Mouse (Mus musculus): ENCODE measurements around the gene Syk. TPM values are rescaled to one million over a fixed set of nuclear protein-coding genes. Genes with fewer than 3 reads are reported as not detected.

Gene Syk
- 3.4 and 3.9 TPM in 2 replicates for polyA plus RNA-seq (2015; fragmentation: Nextera tagmentation; extraction: Ambion mirVana)

DNA sequence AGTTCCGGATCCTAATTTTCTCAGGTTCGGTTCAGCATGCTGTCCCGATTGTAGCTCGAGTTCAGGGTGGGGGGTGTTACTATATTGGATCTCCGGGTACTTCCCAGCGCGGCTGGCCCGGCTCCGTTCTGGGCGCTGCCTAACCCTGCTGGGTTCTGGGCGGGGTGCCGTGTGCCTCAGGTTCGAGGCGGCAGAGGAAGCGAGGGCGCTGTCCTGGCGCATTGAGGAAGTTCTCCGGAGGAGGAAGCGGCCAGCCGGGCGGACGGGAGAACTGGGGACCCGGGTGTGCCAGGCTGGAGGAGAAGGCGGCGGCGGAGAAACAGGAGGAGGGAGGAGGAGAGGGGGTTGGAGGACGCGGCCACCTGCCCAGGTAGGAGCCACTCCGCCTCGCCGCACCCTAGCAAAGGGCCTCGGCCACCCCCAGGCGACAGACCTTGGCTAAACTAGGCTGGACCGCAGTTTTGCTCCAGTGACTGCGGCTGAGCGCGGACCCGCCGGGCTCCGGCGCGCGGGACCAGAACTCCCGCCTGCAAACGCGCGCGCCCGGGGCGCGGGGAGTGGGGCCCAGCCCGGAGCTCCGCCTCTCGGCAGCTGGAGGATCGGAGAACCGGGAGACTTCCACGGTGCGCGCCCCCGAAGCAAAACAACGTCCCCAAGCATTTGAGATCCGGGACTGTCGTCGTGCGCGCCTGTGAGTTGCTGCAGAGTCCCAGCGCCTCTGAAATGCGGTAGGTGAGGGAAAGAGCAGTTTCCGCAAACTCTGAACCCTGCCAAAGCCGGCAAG lies at the start of gene Syk:
Syk (plus strand) TSS at position 296 of the 784 bp plus-strand sequence.
- WGBS, result under 1% methylated on average over 68 of the region's 70 CpGs

GRCm38 (mm10) chr13:52533644-52534043 lies 49.3 kb upstream of the Syk start:
- Histone ChIP-seq H3K4me2 (ENCODE audit: low read depth, low read length) (no peak overlapping the region), H3K9ac (ENCODE audit: low read length) (no peak overlapping the region), H3K27me3 (ENCODE audit: control insufficient read depth, insufficient read depth, low read length) (peaks cover 12% of the 10 kb centered on the region), H3K4me1 (ENCODE audit: control insufficient read depth, insufficient read depth, low read length) (peaks cover 5% of the 10 kb centered on the region; the same call in 1 of the 2 replicates), H3K9me3 (replicated peaks; ENCODE audit: control insufficient read depth, low read length) (0 out of 2 replicates have a peak, but pooled peaks cover 4% of the 10 kb centered on the region), H3K4me3 (replicated peaks; ENCODE audit: low read length) (no peak overlapping the region), H3K27ac (ENCODE audit: low read length) (no peak overlapping the region), H3K36me3 (ENCODE audit: control insufficient read depth, insufficient read depth, low read length) (no peaks in the 10 kb centered on the region)
- ATAC-seq (ENCODE audit: insufficient read depth, low FRiP score), result no peak
- 80% methylated on average over 5 of the region's 5 CpGs for WGBS

More for the DNA sequence above, at the start of gene Syk:
- Histone ChIP-seq H3K9me3 (replicated peaks; ENCODE audit: control insufficient read depth, low read length) (no peaks in the 10 kb centered on the region), H3K4me2 (ENCODE audit: low read depth, low read length) (peak within 1 kb of the TSS; percentile 75), H3K4me1 (ENCODE audit: control insufficient read depth, insufficient read depth, low read length) (no peaks in the 10 kb centered on the region), H3K9ac (ENCODE audit: low read length) (peak within 1 kb of the TSS; percentile 73), H3K4me3 (replicated peaks; ENCODE audit: low read length) (peak within 1 kb of the TSS; percentile 57), H3K27ac (ENCODE audit: low read length) (peak within 1 kb of the TSS; percentile 36), H3K27me3 (ENCODE audit: control insufficient read depth, insufficient read depth, low read length) (no peaks in the 10 kb centered on the region), H3K36me3 (ENCODE audit: control insufficient read depth, insufficient read depth, low read length) (no peaks in the 10 kb centered on the region)
- peak; percentile 85 for ATAC-seq (ENCODE audit: insufficient read depth, low FRiP score)

- Histone ChIP-seq H3K36me3 (ENCODE audit: control insufficient read depth, insufficient read depth, low read length) (no peaks in the 10 kb centered on the region), H3K9me3 (replicated peaks; ENCODE audit: control insufficient read depth, low read length) (0 out of 2 replicates have a peak, but pooled peaks cover 4% of the 10 kb centered on the region), H3K27ac (ENCODE audit: low read length) (no peak overlapping the region), H3K4me2 (ENCODE audit: low read depth, low read length) (no peak overlapping the region), H3K4me3 (replicated peaks; ENCODE audit: low read length) (no peak overlapping the region), H3K4me1 (ENCODE audit: control insufficient read depth, insufficient read depth, low read length) (no peaks in the 10 kb centered on the region), H3K27me3 (ENCODE audit: control insufficient read depth, insufficient read depth, low read length) (no peaks in the 10 kb centered on the region; the same call in 1 of the 2 replicates), H3K9ac (ENCODE audit: low read length) (no peak overlapping the region)
- no peak for ATAC-seq (ENCODE audit: insufficient read depth, low FRiP score)
- WGBS, result 5% methylated on average over 4 of the region's 4 CpGs
These were observed 47.4 kb upstream of the Syk start for GRCm38 (mm10) chr13:52535542-52535941.

- 91% methylated on average over 26 of the region's 26 CpGs for WGBS
- no peaks in the 10 kb centered on the region for H3K9me3 ChIP-seq (replicated peaks; ENCODE audit: control insufficient read depth, low read length)
- no peak overlapping the region for H3K27ac ChIP-seq (ENCODE audit: low read length)
- ATAC-seq (ENCODE audit: insufficient read depth, low FRiP score), result no peak
- H3K4me1 ChIP-seq (ENCODE audit: control insufficient read depth, insufficient read depth, low read length), result no peaks in the 10 kb centered on the region
- H3K4me2 ChIP-seq (ENCODE audit: low read depth, low read length), result no peak overlapping the region
- H3K4me3 ChIP-seq (replicated peaks; ENCODE audit: low read length), result no peak overlapping the region
- H3K9ac ChIP-seq (ENCODE audit: low read length), result no peak overlapping the region
- H3K27me3 ChIP-seq (ENCODE audit: control insufficient read depth, insufficient read depth, low read length), result no peaks in the 10 kb centered on the region
- no peaks in the 10 kb centered on the region for H3K36me3 ChIP-seq (ENCODE audit: control insufficient read depth, insufficient read depth, low read length)
These were observed 45.0 kb upstream of the Syk start for GRCm38 (mm10) chr13:52537754-52538587.

- H3K4me2 ChIP-seq (ENCODE audit: low read depth, low read length), result no peak overlapping the region
- no peaks in the 10 kb centered on the region for H3K4me1 ChIP-seq (ENCODE audit: control insufficient read depth, insufficient read depth, low read length)
- H3K27ac ChIP-seq (ENCODE audit: low read length), result no peak overlapping the region
- no peak for ATAC-seq (ENCODE audit: insufficient read depth, low FRiP score)
- H3K27me3 ChIP-seq (ENCODE audit: control insufficient read depth, insufficient read depth, low read length), result no peaks in the 10 kb centered on the region
- 88% methylated on average over 9 of the region's 9 CpGs for WGBS
- no peaks in the 10 kb centered on the region for H3K36me3 ChIP-seq (ENCODE audit: control insufficient read depth, insufficient read depth, low read length)
- H3K4me3 ChIP-seq (replicated peaks; ENCODE audit: low read length), result no peak overlapping the region
- no peaks in the 10 kb centered on the region for H3K9me3 ChIP-seq (replicated peaks; ENCODE audit: control insufficient read depth, low read length)
- H3K9ac ChIP-seq (ENCODE audit: low read length), result no peak overlapping the region
These were observed 44.3 kb upstream of the Syk start for GRCm38 (mm10) chr13:52538588-52539116.

DNA sequence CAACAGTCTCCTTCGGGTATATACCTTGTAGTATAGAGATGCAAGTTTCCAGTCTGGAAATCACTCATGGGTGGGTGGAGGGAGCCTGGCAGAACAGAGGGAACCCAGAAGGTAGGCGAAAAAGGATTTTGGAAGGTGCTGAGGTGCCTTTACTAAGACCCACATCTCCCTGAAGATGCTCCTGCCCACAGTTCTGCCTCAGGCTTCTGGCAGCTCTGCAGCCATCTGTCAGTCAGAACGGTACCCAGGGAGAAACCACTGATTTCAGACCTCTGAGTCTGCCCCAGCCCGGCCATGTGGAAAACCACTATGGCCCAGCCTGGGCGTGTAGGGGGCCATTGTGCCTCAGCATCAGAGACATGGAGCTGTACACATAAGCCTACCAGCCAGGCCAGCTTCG lies 43.5 kb upstream of the Syk start:
- Histone ChIP-seq H3K36me3 (ENCODE audit: control insufficient read depth, insufficient read depth, low read length) (no peaks in the 10 kb centered on the region), H3K4me2 (ENCODE audit: low read depth, low read length) (no peak overlapping the region), H3K27ac (ENCODE audit: low read length) (no peak overlapping the region), H3K4me3 (replicated peaks; ENCODE audit: low read length) (no peak overlapping the region), H3K9me3 (replicated peaks; ENCODE audit: control insufficient read depth, low read length) (no peaks in the 10 kb centered on the region), H3K27me3 (ENCODE audit: control insufficient read depth, insufficient read depth, low read length) (no peaks in the 10 kb centered on the region), H3K9ac (ENCODE audit: low read length) (no peak overlapping the region), H3K4me1 (ENCODE audit: control insufficient read depth, insufficient read depth, low read length) (no peaks in the 10 kb centered on the region)
- 78% methylated on average over 6 of the region's 6 CpGs for WGBS
- ATAC-seq (ENCODE audit: insufficient read depth, low FRiP score), result no peak

DNA sequence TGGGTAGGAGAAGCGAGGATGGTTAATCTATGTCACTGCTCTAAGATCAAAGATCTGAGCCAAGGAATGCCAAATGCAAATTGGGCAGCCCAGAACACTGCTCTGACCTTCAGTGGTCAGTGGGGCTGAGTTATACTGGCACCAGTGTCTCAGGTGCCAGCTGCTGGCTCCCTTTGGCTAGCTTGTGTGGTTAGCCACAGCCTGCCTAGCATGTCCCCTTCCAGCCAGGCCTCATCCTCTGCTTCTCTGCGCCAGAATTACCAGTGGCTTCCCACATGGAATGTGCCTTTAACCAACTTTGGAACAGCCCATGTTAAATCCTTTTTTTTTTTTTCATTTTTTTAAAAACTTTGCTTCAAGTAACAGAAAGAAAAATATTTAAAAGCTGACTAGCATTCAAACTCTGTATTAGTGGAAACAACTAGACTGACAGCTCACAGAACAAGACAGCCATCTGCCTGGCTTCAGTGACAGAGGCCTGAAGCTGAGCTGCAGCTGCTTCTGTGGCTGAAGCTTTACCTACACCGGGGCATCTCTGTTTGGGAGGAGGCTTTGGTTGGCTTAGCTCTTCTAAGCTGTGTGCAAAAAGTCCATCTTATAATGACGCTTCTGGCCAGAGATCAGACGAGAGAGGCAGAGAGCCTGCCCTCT lies 41.5 kb upstream of the Syk start:
- 63% methylated on average over 5 of the region's 5 CpGs for WGBS
- no peaks in the 10 kb centered on the region for H3K27me3 ChIP-seq (ENCODE audit: control insufficient read depth, insufficient read depth, low read length)
- no peaks in the 10 kb centered on the region for H3K36me3 ChIP-seq (ENCODE audit: control insufficient read depth, insufficient read depth, low read length)
- H3K9me3 ChIP-seq (replicated peaks; ENCODE audit: control insufficient read depth, low read length), result no peaks in the 10 kb centered on the region
- no peak for ATAC-seq (ENCODE audit: insufficient read depth, low FRiP score)
- no peak overlapping the region for H3K4me2 ChIP-seq (ENCODE audit: low read depth, low read length)
- H3K4me1 ChIP-seq (ENCODE audit: control insufficient read depth, insufficient read depth, low read length), result no peaks in the 10 kb centered on the region
- no peak overlapping the region for H3K9ac ChIP-seq (ENCODE audit: low read length)
- no peak overlapping the region for H3K27ac ChIP-seq (ENCODE audit: low read length)
- no peak overlapping the region for H3K4me3 ChIP-seq (replicated peaks; ENCODE audit: low read length)

GRCm38 (mm10) chr13:52542036-52542526 lies 40.9 kb upstream of the Syk start:
- H3K4me2 ChIP-seq (ENCODE audit: low read depth, low read length), result no peak overlapping the region
- 67% methylated on average over 8 of the region's 8 CpGs for WGBS
- no peak overlapping the region for H3K27ac ChIP-seq (ENCODE audit: low read length)
- ATAC-seq (ENCODE audit: insufficient read depth, low FRiP score), result no peak
- H3K4me3 ChIP-seq (replicated peaks; ENCODE audit: low read length), result no peak overlapping the region
- H3K27me3 ChIP-seq (ENCODE audit: control insufficient read depth, insufficient read depth, low read length), result no peaks in the 10 kb centered on the region
- no peak overlapping the region for H3K9ac ChIP-seq (ENCODE audit: low read length)
- H3K9me3 ChIP-seq (replicated peaks; ENCODE audit: control insufficient read depth, low read length), result no peaks in the 10 kb centered on the region
- no peaks in the 10 kb centered on the region for H3K36me3 ChIP-seq (ENCODE audit: control insufficient read depth, insufficient read depth, low read length)
- H3K4me1 ChIP-seq (ENCODE audit: control insufficient read depth, insufficient read depth, low read length), result no peaks in the 10 kb centered on the region

All from stomach, embryonic 16.5 days (tissue).